Mouse (Mus musculus): ENCODE measurements at regions not wholly inside any gene's neighbourhood (a gene's known extent, or its start where the extent isn't known, plus 50 kb on each side); places are given as distances from the start of the nearest gene placed in this dataset.
A peak's percentile ranks its signal among the peaks of the same experiment; 100 is the strongest.

- H3K4me2 ChIP-seq, result no peak overlapping the region
- no peak overlapping the region for H3K9ac ChIP-seq
- no peaks in the 10 kb centered on the region for H3K36me3 ChIP-seq
- ATAC-seq (ENCODE audit: insufficient number of reproducible peaks, low FRiP score, low TSS enrichment, low read depth), result no peak
- H3K4me1 ChIP-seq, result peaks cover 16% of the 10 kb centered on the region
- no peak overlapping the region for H3K27ac ChIP-seq
- H3K4me3 ChIP-seq, result no peak overlapping the region
- peaks cover 28% of the 10 kb centered on the region for H3K27me3 ChIP-seq
- no peaks in the 10 kb centered on the region for H3K9me3 ChIP-seq
- WGBS, result 87% methylated on average over 3 of the region's 3 CpGs
Measured at GRCm38 (mm10) chr8:126135573-126135972, 140.6 kb downstream of the Kcnk1 start.

DNA sequence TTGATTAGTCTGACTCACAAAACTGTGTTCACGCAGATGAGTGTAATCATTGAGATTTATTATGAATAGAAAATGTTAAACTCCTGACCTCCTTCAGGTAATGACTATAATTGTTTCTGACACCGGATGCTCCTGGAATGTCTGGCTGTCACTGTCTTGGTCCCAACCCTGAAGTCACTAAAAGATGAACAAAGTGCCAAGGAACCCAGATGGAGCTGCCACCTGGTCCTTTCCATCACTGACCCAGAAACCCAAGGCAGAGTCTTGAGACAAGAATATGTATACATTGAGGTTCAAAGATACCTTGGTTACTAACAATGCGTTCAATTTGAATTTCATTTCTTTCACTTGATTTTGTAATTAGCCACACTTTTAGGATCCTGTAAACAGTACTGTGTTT, 142.0 kb downstream of the Kcnk1 start:
- no peaks in the 10 kb centered on the region for H3K9me3 ChIP-seq
- H3K4me1 ChIP-seq, result peaks cover 16% of the 10 kb centered on the region
- no peaks in the 10 kb centered on the region for H3K36me3 ChIP-seq
- WGBS, result 82% methylated on average over 3 of the region's 3 CpGs
- no peak overlapping the region for H3K4me2 ChIP-seq
- no peak overlapping the region for H3K4me3 ChIP-seq
- ATAC-seq (ENCODE audit: insufficient number of reproducible peaks, low FRiP score, low TSS enrichment, low read depth), result no peak
- peaks cover 38% of the 10 kb centered on the region for H3K27me3 ChIP-seq
- H3K27ac ChIP-seq, result no peak overlapping the region
- H3K9ac ChIP-seq, result no peak overlapping the region

DNA sequence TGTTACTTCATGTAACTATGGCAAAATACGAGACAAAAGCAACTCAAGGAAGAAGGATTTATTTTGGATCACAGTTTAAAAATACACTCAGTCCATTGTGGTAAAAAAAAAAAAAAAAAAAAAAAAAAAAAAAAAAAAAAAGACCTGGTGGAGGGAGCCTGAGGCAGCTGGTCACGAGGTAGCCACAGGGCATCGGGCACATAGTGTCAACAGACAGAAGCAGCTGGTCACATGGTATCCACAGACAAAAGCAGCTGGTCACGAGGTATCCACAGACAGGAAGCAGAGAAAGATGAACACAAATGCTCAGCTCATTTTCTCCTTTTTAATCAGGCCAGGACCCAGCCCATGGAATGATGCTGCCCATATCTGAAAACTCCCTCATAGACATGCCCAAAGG, 142.5 kb downstream of the Kcnk1 start:
- no peak for ATAC-seq (ENCODE audit: insufficient number of reproducible peaks, low FRiP score, low TSS enrichment, low read depth)
- peaks cover 44% of the 10 kb centered on the region for H3K27me3 ChIP-seq
- H3K4me2 ChIP-seq, result no peak overlapping the region
- H3K36me3 ChIP-seq, result no peaks in the 10 kb centered on the region
- H3K9ac ChIP-seq, result no peak overlapping the region
- H3K4me1 ChIP-seq, result peaks cover 13% of the 10 kb centered on the region
- H3K4me3 ChIP-seq, result no peak overlapping the region
- WGBS, result 57% methylated on average over 4 of the region's 4 CpGs
- H3K9me3 ChIP-seq, result no peaks in the 10 kb centered on the region
- H3K27ac ChIP-seq, result no peak overlapping the region

- Histone ChIP-seq H3K27me3 (peaks cover 47% of the 10 kb centered on the region), H3K27ac (no peak overlapping the region), H3K4me2 (peak overlapping the region; percentile 93), H3K4me1 (peaks cover 13% of the 10 kb centered on the region), H3K9me3 (no peaks in the 10 kb centered on the region), H3K4me3 (peak overlapping the region; percentile 50), H3K36me3 (no peaks in the 10 kb centered on the region), H3K9ac (peak overlapping the region; percentile 21; the same call in 1 of the 2 replicates)
- 1% methylated on average over 95 of the region's 95 CpGs for WGBS
- no peak for ATAC-seq (ENCODE audit: insufficient number of reproducible peaks, low FRiP score, low TSS enrichment, low read depth)
Measured at GRCm38 (mm10) chr8:126138645-126139545, 143.9 kb downstream of the Kcnk1 start.

GRCm38 (mm10) chr8:126139546-126139870, 144.5 kb downstream of the Kcnk1 start:
- H3K4me2 ChIP-seq, result peak overlapping the region; percentile 93
- peaks cover 13% of the 10 kb centered on the region for H3K4me1 ChIP-seq
- H3K9me3 ChIP-seq, result no peaks in the 10 kb centered on the region
- WGBS, result 22% methylated on average over 11 of the region's 11 CpGs
- peaks cover 47% of the 10 kb centered on the region for H3K27me3 ChIP-seq
- peak overlapping the region; percentile 50 for H3K4me3 ChIP-seq
- H3K36me3 ChIP-seq, result no peaks in the 10 kb centered on the region
- no peak for ATAC-seq (ENCODE audit: insufficient number of reproducible peaks, low FRiP score, low TSS enrichment, low read depth)
- H3K9ac ChIP-seq, result no peak overlapping the region
- no peak overlapping the region for H3K27ac ChIP-seq

DNA sequence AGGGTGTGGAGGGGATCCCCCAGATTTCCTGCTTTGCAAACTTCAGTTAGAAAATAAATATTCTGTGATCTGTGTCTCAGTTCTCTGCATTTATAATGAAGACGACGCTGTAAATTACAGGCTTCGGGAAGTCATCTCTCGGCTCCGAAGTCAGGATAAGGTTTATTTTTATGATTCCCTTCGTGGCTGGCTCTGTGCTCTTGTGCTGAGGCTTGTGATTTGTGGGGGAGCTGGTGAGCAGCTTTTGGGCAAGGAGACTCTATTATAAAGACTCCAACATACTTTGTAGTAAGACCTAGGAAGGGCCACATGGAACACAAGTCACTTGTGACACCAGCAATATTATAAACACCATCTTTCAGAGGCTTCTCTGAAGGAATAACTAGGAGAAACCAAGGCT, 146.0 kb downstream of the Kcnk1 start:
- no peak overlapping the region for H3K4me3 ChIP-seq
- H3K27ac ChIP-seq, result no peak overlapping the region
- H3K9me3 ChIP-seq, result no peaks in the 10 kb centered on the region
- peaks cover 47% of the 10 kb centered on the region for H3K27me3 ChIP-seq
- no peaks in the 10 kb centered on the region for H3K36me3 ChIP-seq
- H3K4me2 ChIP-seq, result no peak overlapping the region
- H3K4me1 ChIP-seq, result peaks cover 13% of the 10 kb centered on the region
- 66% methylated on average over 6 of the region's 6 CpGs for WGBS
- ATAC-seq (ENCODE audit: insufficient number of reproducible peaks, low FRiP score, low TSS enrichment, low read depth), result no peak
- no peak overlapping the region for H3K9ac ChIP-seq

GRCm38 (mm10) chr8:126151527-126151926, 146.8 kb upstream of the Slc35f3 start:
- H3K27ac ChIP-seq, result no peak overlapping the region
- no peak overlapping the region for H3K9ac ChIP-seq

GRCm38 (mm10) chr8:126153955-126154354, 144.4 kb upstream of the Slc35f3 start:
- no peak for ATAC-seq (ENCODE audit: insufficient number of reproducible peaks, low FRiP score, low TSS enrichment, low read depth)
- Histone ChIP-seq H3K9me3 (no peaks in the 10 kb centered on the region), H3K4me2 (no peak overlapping the region), H3K27me3 (no peaks in the 10 kb centered on the region), H3K27ac (no peak overlapping the region), H3K36me3 (no peaks in the 10 kb centered on the region), H3K4me3 (no peak overlapping the region), H3K4me1 (no peaks in the 10 kb centered on the region), H3K9ac (no peak overlapping the region)
- WGBS, result 63% methylated on average over 1 of the region's 1 CpGs

More at GRCm38 (mm10) chr8:126151527-126151926, 146.8 kb upstream of the Slc35f3 start:
- Histone ChIP-seq H3K27me3 (no peaks in the 10 kb centered on the region), H3K4me2 (no peak overlapping the region), H3K9me3 (no peaks in the 10 kb centered on the region), H3K4me1 (no peaks in the 10 kb centered on the region), H3K4me3 (no peak overlapping the region), H3K36me3 (no peaks in the 10 kb centered on the region)
- WGBS, result 79% methylated on average over 4 of the region's 4 CpGs
- no peak for ATAC-seq (ENCODE audit: insufficient number of reproducible peaks, low FRiP score, low TSS enrichment, low read depth)

- Histone ChIP-seq H3K27me3 (no peaks in the 10 kb centered on the region), H3K36me3 (no peaks in the 10 kb centered on the region), H3K27ac (no peak overlapping the region), H3K4me2 (no peak overlapping the region), H3K4me1 (no peaks in the 10 kb centered on the region), H3K9ac (no peak overlapping the region), H3K4me3 (no peak overlapping the region), H3K9me3 (no peaks in the 10 kb centered on the region)
- ATAC-seq (ENCODE audit: insufficient number of reproducible peaks, low FRiP score, low TSS enrichment, low read depth), result no peak
- WGBS, result 68% methylated on average over 8 of the region's 8 CpGs
Measured at GRCm38 (mm10) chr8:126157452-126158185, 140.7 kb upstream of the Slc35f3 start.

DNA sequence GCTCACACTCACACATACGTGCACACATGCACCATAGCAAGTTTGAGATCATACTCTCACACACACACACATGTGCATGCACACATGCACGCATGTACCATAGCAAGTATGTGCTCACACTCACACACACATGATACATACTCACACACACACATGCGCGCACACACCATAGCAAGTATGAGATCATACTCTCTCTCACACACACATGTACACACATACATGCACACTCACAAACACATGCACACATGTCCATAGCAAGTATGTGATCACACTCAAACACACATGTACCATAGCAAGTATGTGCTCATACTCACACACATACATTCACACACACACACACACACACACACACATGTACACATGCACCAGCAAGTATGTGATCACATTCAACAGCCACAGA, 138.9 kb upstream of the Slc35f3 start:
- no peak overlapping the region for H3K27ac ChIP-seq
- no peak overlapping the region for H3K4me3 ChIP-seq
- H3K4me2 ChIP-seq, result no peak overlapping the region
- WGBS, result 97% methylated on average over 4 of the region's 4 CpGs
- H3K4me1 ChIP-seq, result peaks cover 6% of the 10 kb centered on the region; the same call in 1 of the 2 replicates
- no peaks in the 10 kb centered on the region for H3K27me3 ChIP-seq
- H3K9ac ChIP-seq, result no peak overlapping the region
- no peak for ATAC-seq (ENCODE audit: insufficient number of reproducible peaks, low FRiP score, low TSS enrichment, low read depth)
- H3K36me3 ChIP-seq, result no peaks in the 10 kb centered on the region
- H3K9me3 ChIP-seq, result no peaks in the 10 kb centered on the region

DNA sequence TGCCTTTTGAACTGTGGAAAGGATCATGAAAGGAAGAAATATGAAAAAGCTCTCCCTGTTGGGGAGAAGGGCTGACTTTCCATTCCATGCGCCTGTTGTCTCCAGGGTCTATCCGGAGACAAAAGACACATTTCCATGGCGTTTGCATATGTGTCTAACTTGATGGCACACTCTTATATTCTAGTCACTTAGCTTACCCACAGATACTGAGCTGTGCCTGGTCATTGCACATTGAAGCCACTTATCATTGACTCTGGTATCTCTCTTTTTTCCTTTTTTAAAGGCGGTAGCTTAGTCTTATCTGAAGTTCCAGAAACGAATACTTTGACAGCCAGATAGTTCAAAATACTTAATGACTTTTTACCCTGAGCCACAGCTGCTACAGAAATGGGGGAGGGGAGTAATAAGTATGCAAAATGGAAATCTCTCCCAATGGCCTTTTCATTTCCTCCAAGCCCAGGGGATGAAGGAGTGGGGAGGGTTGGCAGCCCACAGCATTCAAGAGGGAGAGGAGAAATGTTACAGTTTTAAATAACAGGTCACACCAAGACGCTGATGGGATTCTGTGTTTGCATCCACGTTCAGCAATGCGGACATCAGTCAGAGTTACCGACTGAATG, 137.9 kb upstream of the Slc35f3 start:
- no peak overlapping the region for H3K4me3 ChIP-seq
- H3K4me2 ChIP-seq, result no peak overlapping the region
- H3K9me3 ChIP-seq, result no peaks in the 10 kb centered on the region
- ATAC-seq (ENCODE audit: insufficient number of reproducible peaks, low FRiP score, low TSS enrichment, low read depth), result no peak
- no peak overlapping the region for H3K27ac ChIP-seq
- peaks cover 6% of the 10 kb centered on the region; the same call in 1 of the 2 replicates for H3K4me1 ChIP-seq
- no peak overlapping the region for H3K9ac ChIP-seq
- no peaks in the 10 kb centered on the region for H3K27me3 ChIP-seq
- 71% methylated on average over 9 of the region's 9 CpGs for WGBS
- no peaks in the 10 kb centered on the region for H3K36me3 ChIP-seq

All from limb, embryonic 15.5 days (tissue).